Mouse (Mus musculus): ENCODE data around the gene Larp6.

- no peak for TF ChIP-seq CTCF (IDR thresholded peaks at IDR 0.05; ENCODE audit: low read depth)
- no peak for TF ChIP-seq EP300 (IDR thresholded peaks at IDR 0.05; ENCODE audit: low read depth)
These were observed 40.2 kb upstream of the Larp6 start for GRCm38 (mm10) chr9:60672568-60672967.

Data from liver, postnatal 0 days (tissue).